Mouse (Mus musculus) MEL (cell line): ENCODE data around the gene Efhb. TPM values are rescaled to one million over a fixed set of nuclear protein-coding genes. Genes with fewer than 3 reads are reported as not detected.

Experiments
- DNase-seq: peaks from one replicate; pipeline ENCODE4 v3.0.0; 2011; ENCODE audit warnings: low read depth, low spot score
- H3K27ac ChIP-seq: 2 replicates; pipeline ENCODE4 v1.5.1; 2012; ENCODE audit warnings: low read depth, mild to moderate bottlenecking, control low read depth, low read length, moderate library complexity; ENCODE audit not compliant: control insufficient read depth
- H3K27me3 ChIP-seq, 2 experiments: fragments of 150-350 bp in 1 of 2; sonication (generic) in 1 of 2; 2 replicates each; pipeline ENCODE4 v1.6.1; 2012; ENCODE audit warnings: low read length in 2 of 2, mild to moderate bottlenecking in 2 of 2, improper control_type of control experiment in 1 of 2, moderate library complexity in 1 of 2; ENCODE audit not compliant: insufficient read depth in 2 of 2, control insufficient read depth in 1 of 2
- H3K36me3 ChIP-seq, 2 experiments: 2 replicates each; pipeline ENCODE4 v1.6.1; 2012 to 2014; ENCODE audit warnings: low read length in 2 of 2, improper control_type of control experiment in 1 of 2, inconsistent platforms in 1 of 2, mild to moderate bottlenecking in 1 of 2; ENCODE audit not compliant: insufficient read depth in 2 of 2, control insufficient read depth in 1 of 2
- H3K4me1 ChIP-seq, 2 experiments: fragments of 150-350 bp in 1 of 2; sonication (generic) in 1 of 2; 2 replicates each; pipeline ENCODE4 v1.6.1; 2012; ENCODE audit warnings: low read length in 2 of 2, improper control_type of control experiment in 1 of 2, mild to moderate bottlenecking in 1 of 2; ENCODE audit not compliant: insufficient read depth in 2 of 2, control insufficient read depth in 1 of 2
- H3K4me3 ChIP-seq, 2 experiments: fragments of 150-350 bp in 1 of 2; sonication (generic) in 1 of 2; 2 replicates each; pipeline ENCODE4 v1.5.1; 2012; ENCODE audit warnings: low read depth in 2 of 2, low read length in 2 of 2, mild to moderate bottlenecking in 2 of 2, moderate library complexity in 2 of 2, control low read depth in 1 of 2, improper control_type of control experiment in 1 of 2; ENCODE audit not compliant: control insufficient read depth in 1 of 2, insufficient read depth in 1 of 2
- H3K79me2 ChIP-seq: 2 replicates; pipeline ENCODE4 v1.6.1; 2012; ENCODE audit warnings: mild to moderate bottlenecking, low read length, moderate library complexity; ENCODE audit not compliant: control insufficient read depth, poor library complexity, insufficient read depth
- H3K9ac ChIP-seq: 2 replicates; pipeline ENCODE4 v1.6.1; 2012; ENCODE audit warnings: low read depth, mild to moderate bottlenecking, control low read depth, low read length, moderate library complexity; ENCODE audit not compliant: control insufficient read depth, poor library complexity, severe bottlenecking
- H3K9me3 ChIP-seq: fragments of 150-350 bp; sonication (generic); replicated peaks from 2 replicates; pipeline ENCODE4 v1.6.1; 2012; ENCODE audit warnings: mild to moderate bottlenecking, low read length, improper control_type of control experiment, moderate library complexity; ENCODE audit not compliant: insufficient read depth
- ELF1 ChIP-seq: IDR thresholded peaks from 2 replicates; pipeline ENCODE4 v1.6.1; 2014; ENCODE audit warnings: low read depth, mild to moderate bottlenecking, inconsistent platforms, low read length, improper control_type of control experiment, moderate library complexity
- MEF2A ChIP-seq: IDR thresholded peaks from 2 replicates; pipeline ENCODE4 v1.6.1; 2014; ENCODE audit warnings: low read depth, mild to moderate bottlenecking, inconsistent platforms, low read length, improper control_type of control experiment; ENCODE audit not compliant: poor library complexity, insufficient replicate concordance, severe bottlenecking; ENCODE audit errors: extremely low read depth
- SMC3 ChIP-seq: IDR thresholded peaks from 2 replicates; pipeline ENCODE4 v1.6.1; 2011; ENCODE audit warnings: low read depth, low read length, improper control_type of control experiment
- UBTF ChIP-seq: IDR thresholded peaks from 2 replicates; pipeline ENCODE4 v1.6.1; 2012; ENCODE audit warnings: low read depth, mild to moderate bottlenecking, inconsistent platforms, low read length, improper control_type of control experiment, moderate library complexity, borderline replicate concordance; ENCODE audit not compliant: insufficient read depth
- USF2 ChIP-seq, 2 experiments: IDR thresholded peaks; 2 replicates each; pipeline ENCODE4 v1.6.1; 2011 to 2012; ENCODE audit warnings: improper control_type of control experiment in 2 of 2, low read length in 2 of 2, borderline replicate concordance in 1 of 2, inconsistent platforms in 1 of 2, low read depth in 1 of 2, mild to moderate bottlenecking in 1 of 2; ENCODE audit not compliant: insufficient read depth in 1 of 2
- ZNF384 ChIP-seq: IDR thresholded peaks from 2 replicates; pipeline ENCODE4 v1.6.1; 2012; ENCODE audit warnings: low read depth, mild to moderate bottlenecking, inconsistent platforms, low read length, improper control_type of control experiment
- polyA plus RNA-seq, 2 experiments: library from polyadenylated mRNA; stranded (reverse) in 1 of 2; unstranded in 1 of 2; fragments of >175 nt in 1 of 2; fragments of >200 nt in 1 of 2; gene quantifications; 2 replicates each; pipeline versions ENCODE4 v1.2.1 to v1.2.4; 2012; ENCODE audit warnings: low replicate concordance in 2 of 2, low read depth in 1 of 2; ENCODE audit not compliant: insufficient read length in 2 of 2, insufficient read depth in 1 of 2, missing spikeins in 1 of 2
- total RNA-seq: library from RNA; depleted of rRNA; stranded (reverse); fragments of 300-350 nt; gene quantifications from 2 replicates; pipeline ENCODE4 v1.2.3, GENCODE M21; 2012; rRNA removed

Gene Efhb
- total and polyA plus RNA-seq, 3 experiments: not detected

- H3K9me3 ChIP-seq: no peaks in the 10 kb centered on the region
- H3K9ac ChIP-seq: no peak overlapping the region
- H3K4me3 ChIP-seq: no peak overlapping the region
- H3K27me3 ChIP-seq: no peaks in the 10 kb centered on the region
- no peak for DNase-seq
- no peak overlapping the region for H3K27ac ChIP-seq
- TF ChIP-seq MEF2A: no peak
- no peak for TF ChIP-seq UBTF
- TF ChIP-seq ZNF384: no peak
- TF ChIP-seq USF2 (IDR thresholded peaks at IDR 0.05; ENCODE audit: borderline replicate concordance in 1 of 2, insufficient read depth in 1 of 2, low read depth in 1 of 2, low read length in 2 of 2): no peak
- TF ChIP-seq ELF1: no peak
- TF ChIP-seq SMC3: no peak
- H3K36me3 ChIP-seq: no peaks in the 10 kb centered on the region
- H3K4me1 ChIP-seq: no peaks in the 10 kb centered on the region
- H3K79me2 ChIP-seq: no peaks in the 10 kb centered on the region
Observed at GRCm38 (mm10) chr17:53364111-53364510, 99.0 kb downstream of the Efhb start.

Other genes with a start within 250 kb of the Efhb start
- 23.7 and 26.7 TPM in 2 replicates for gene Rab5a, start 15.9 kb upstream of the Efhb start, total RNA-seq
- 10 to 100 TPM in 1 of 2 experiments, not detected in 1; 22.7 TPM for gene Rab5a, start 15.9 kb upstream of the Efhb start, polyA plus RNA-seq
- 0.07 and 0.08 TPM in 2 replicates for gene Pp2d1, start 76.1 kb upstream of the Efhb start, total RNA-seq
- under 1 TPM in 1 of 2 experiments, not detected in 1; 0.04 TPM for gene Pp2d1, start 76.1 kb upstream of the Efhb start, polyA plus RNA-seq
- gene Kat2b, start 103.5 kb upstream of the Efhb start, total RNA-seq: 6.2 and 6.4 TPM in 2 replicates
- gene Kat2b, start 103.5 kb upstream of the Efhb start, polyA plus RNA-seq: 1 to 10 TPM in 1 of 2 experiments, not detected in 1; 7.4 TPM
- 12.6 and 19.4 TPM in 2 replicates for gene Sgo1, start 226.0 kb upstream of the Efhb start, total RNA-seq
- 10 to 100 TPM in 1 of 2 experiments, not detected in 1; 21.4 TPM for gene Sgo1, start 226.0 kb upstream of the Efhb start, polyA plus RNA-seq